Mouse (Mus musculus) adrenal gland, postnatal 25 days (tissue): ENCODE results near the gene Poll. TPM values are rescaled to one million over a fixed set of nuclear protein-coding genes. Genes with fewer than 3 reads are reported as not detected.
"Not testable (repeated sequence)": the region's sequence is repeated elsewhere in the genome, so short reads cannot be mapped to it uniquely, and the experiment has no call there.

ENCODE experiments used
- DNase-seq: peaks from one replicate; pipeline ENCODE4 v3.0.0; 2021; ENCODE audit warnings: mixed read lengths
- total RNA-seq: library from RNA; stranded (reverse); gene quantifications from 2 replicates; pipeline ENCODE4 v1.2.3, GENCODE M21; 2021

Poll gene
- total RNA-seq, 1 experiment from 2014 or later = 15.5 TPM

GRCm38 (mm10) chr19:45577141-45577750 lies 16.9 kb upstream of the Poll start:
- no peak for DNase-seq

DNA sequence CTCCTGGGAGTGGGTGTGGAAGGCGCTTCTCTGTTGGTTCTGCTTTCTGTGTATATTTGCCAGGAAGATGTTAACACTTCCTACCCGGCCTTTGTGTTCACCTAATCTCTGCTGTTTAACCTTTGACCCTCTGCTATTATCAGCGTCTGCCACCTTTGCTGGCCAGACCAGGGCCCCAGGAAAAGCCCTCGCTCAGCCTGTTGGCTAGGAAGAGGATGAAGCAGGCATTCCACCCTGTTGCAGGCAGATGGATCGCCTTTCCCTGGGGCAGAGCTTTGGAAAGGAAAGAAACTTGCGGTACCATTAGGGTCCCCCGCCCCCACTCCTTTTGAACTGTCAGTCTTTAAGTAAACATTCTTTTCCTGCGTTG lies 15.3 kb upstream of the Poll start:
- DNase-seq = no peak

DNA sequence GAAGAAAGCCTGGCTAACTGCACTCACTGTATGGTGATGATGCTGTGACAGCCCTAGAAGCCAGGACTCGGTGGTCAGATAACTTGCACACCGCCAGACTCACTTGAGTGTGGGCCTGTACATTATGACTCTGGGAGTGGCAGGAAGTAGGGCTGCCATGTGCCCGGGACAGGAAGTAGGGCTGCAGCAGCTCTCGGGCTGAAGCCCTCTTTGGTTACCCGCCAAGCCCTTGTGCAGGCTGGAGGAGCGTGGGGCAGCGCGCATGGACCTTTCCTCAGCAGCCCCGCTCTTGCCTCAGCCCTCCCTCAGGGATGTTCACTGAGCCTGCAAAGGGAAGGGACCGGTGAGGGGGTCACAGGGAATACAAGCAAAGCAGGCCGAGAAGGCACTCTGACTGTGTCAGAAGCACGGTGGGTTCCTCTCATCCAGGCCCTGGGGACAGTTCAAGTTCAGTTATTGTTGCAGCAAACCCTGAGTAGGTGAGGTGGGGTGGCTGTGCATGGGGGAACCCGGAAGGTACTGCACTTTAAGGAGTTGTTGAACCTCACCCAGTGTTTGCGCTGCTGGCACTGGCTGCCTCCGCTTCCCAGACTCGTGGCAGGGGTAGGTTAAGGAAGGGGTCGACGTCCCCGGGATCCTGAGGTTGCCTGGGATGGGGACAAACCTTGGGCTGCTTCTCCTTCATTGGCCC lies 14.8 kb upstream of the Poll start:
- no peak for DNase-seq

- no peak for DNase-seq
Measured at GRCm38 (mm10) chr19:45574339-45574898, 14.1 kb upstream of the Poll start.

- DNase-seq = peak; percentile 71
Measured at GRCm38 (mm10) chr19:45573861-45574267, 13.5 kb upstream of the Poll start.

GRCm38 (mm10) chr19:45573033-45573432 lies 12.7 kb upstream of the Poll start:
- DNase-seq = no peak

DNA sequence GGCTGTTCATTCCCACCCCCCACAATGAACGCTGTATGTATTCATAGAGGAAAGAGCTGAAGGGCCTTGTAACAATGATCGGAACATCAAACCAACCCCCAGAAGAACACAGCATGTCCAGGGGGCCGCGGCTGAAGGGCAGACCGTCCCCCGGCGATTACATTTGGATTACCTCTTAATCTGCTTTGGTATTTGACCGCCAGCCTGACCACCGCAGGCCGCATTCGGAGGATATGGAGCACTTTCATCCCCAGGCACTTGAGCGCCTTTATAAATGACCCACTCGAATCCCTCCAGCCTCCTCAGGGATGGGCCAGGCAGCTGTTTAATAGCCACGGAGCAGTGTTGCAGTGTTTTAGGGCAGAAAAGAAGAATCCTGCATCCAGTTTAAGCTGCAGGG lies 7.0 kb upstream of the Poll start:
- no peak for DNase-seq

GRCm38 (mm10) chr19:45565925-45566715 lies 5.8 kb upstream of the Poll start:
- DNase-seq = no peak

DNA sequence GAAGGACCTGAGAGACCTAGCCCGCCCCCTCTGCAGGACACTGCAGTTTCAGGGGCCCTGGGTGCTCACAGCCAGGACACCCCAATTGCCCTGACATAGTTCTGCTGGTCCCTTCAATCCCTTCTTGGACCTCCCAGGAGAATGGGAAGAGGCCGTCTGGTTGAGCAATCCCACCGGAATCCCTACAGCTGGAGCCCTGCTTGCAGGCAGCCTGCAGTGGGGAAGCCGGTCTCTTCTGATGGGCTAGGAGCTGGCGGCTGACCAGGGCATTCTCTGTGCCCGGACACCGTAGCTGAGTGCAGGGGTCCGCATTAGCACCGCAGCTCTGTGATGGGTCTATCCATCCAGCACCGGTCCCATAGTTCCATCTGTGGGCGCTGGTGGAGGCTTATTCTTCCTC lies 6.2 kb downstream of the Poll start:
- DNase-seq = no peak

DNA sequence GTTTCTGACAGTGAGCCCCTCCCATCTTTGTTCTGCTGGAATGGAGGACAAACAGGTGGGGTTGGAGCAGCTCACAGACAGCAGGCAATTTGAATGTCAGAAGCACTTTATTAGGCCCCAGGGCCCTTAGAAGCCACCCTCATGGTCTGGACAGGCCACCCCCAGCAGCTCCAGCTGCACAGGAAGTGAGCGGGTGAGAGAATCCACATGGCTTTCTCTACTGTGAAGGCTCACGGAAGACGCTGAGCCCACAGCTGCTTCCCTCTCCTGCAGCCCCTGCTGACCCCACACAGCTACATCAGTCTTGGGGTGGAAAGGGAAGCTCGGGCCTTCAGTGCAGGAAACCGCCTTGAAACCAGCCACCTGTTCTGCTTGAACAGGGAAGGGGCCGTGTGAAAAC lies 8.1 kb downstream of the Poll start:
- no peak for DNase-seq

GRCm38 (mm10) chr19:45549948-45550347 lies 10.4 kb downstream of the Poll start:
- no peak for DNase-seq

DNA sequence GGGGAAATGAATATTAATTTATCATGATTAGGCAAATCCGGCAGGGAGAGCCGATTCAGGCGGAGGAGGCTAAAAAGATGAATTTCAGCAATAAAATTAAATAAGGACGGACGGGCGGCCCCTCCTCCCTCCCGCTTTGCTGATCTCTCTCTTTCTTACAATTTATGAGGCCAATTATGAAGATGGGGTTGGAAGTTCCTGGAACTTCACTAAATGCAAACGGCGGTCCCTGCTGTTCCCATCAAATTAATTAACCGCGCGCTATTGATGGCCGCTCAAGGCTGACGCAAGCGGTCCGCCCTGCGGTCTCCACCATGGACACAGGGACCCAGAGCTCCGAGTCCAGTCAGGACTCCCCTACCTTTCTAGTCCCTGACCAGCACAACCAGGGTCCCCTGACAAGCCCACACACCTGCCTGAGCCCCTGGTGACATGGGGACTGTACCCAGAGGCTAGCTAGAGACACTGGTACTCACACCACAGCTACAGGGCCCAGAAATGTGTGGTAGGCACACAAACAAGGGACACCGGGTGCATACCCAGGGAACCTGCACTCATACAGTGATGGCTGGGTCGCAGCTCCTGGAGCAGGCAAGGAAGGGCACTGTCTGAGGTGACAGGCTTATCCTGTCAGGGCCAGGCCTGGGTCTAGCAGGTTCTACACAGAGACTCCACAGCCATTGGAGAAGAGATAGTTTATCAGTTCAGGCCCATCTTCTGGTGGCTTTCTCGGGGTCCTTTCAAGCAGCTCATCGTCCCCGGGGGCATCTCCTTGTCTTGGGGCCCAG lies 11.0 kb downstream of the Poll start:
- DNase-seq = no peak

DNA sequence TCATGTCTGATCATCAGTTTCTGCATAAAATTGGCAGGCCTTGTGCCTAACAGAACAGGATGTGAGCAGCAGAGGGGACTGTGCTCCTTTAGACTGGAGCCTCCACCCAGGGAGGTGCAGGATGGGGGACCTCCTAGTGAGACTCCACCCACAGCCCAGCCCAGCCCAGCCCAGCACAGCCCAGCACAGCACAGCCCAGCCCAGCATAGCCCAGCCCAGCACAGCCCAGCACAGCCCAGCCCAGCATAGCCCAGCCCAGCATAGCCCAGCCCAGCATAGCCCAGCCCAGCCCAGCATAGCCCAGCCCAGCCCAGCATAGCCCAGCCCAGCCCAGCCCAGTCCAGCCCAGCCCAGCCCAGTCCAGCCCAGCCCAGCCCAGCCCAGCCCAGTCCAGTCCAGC lies 12.1 kb downstream of the Poll start:
- DNase-seq = not testable (repeated sequence)

- peak; percentile 85 for DNase-seq
Measured at GRCm38 (mm10) chr19:45544925-45545321, 15.4 kb downstream of the Poll start.

GRCm38 (mm10) chr19:45544152-45544924 lies 16.0 kb downstream of the Poll start:
- DNase-seq = peak; percentile 54

DNA sequence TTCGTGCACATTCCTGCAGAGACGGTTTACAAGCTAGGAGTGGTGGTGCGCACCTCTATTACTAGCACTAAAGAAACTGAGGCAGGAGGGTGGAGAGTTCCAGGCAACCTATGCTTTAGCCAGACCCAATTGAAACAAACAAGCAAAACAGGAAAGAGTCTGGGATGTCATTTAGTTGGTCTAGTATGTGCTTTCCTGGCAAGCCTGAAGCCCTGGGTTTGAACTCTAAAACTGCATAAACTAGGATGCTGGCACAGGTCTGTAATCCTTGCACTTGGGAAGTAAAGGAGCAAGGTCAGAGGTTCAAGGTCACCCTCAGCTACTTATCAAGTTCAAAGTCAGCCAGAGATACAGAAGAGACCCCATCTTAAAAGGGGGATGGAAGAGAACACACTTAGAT lies 18.3 kb downstream of the Poll start:
- no peak for DNase-seq

DNA sequence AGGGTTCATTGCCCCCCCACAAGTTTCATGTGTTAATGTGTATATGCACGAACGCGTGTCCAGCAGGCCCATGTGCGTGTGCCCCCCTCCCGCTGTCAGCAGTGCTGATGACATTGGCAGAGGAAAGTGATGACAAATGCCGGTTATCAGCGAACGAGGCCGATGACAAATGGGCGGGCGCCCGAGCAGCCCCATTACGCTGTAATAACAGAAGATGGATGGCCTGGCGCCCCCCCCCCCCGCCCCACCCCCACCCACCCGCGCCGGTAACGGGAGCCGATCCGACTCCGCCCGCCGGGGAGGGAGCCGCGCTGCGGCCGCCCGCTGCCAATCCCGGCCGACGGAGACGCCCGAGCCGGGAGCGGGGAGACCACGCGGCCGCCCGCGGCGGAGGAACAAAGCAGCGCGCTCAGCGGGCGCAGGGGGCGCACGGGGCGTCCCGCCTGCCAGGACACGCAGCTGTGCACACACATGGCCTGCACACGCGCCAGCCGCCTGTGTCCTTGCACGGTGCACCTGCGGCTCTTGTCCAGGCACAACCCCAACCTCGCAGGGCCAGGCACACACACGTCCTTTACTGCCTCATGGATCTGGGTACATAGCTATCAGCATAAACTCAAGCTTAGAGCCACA lies 18.8 kb downstream of the Poll start:
- peak; percentile 52 for DNase-seq

DNA sequence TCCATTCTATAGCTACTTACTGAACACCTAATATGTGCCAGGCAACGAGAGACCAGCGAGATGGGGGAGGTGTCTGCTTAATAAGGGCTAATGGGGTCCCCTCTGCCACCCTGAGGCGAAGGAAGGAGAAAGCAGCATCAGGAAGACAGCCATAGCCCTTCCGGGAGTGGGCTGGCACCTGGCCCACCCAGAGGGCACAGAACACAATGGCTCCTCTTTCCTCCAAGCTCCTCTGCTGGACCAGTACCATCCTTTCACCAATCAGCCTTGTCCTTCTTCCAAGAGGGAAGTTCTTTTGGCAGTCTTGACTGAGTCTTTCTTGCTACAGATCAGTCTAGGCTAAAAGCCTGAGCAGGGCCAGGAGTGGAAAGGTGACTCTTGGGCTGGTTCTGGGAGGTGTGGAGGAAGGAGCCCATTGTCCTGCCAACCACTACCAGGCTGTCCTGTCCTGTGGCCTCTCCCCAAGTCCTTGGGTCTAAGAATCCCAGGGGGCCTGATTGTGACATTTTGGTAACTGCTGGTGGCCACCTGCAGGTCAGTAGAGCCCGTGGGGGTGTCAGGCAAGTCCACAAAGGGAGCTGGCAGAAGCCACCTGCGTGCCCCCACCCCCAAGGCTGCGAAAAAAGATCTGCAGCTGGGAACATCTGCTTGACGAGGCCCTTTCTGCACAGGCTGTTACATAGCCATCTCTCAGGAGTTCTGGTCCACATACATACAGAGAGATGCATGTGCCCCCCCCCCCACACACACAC lies 19.5 kb downstream of the Poll start:
- no peak for DNase-seq

DNA sequence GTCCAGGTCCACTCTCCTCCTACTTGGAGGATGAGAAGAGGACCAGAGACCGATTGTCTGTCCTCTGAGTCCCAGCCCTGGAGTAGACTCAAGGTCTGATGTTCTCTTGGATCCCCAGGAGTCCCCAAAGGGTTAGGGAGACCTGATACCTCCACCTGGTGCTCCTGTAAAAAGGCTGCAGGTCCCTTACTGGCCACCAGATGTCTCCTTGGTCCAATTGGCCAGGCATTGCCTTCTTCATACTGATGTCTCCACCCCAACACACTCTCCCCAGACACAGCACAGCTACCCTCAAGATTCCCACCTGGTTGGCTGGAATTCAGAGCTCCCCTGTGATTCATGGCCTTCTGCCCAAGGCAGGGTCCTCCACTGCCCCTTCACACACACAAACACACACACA lies 22.8 kb downstream of the Poll start:
- DNase-seq = peak; percentile 52

GRCm38 (mm10) chr19:45535929-45536328 lies 24.4 kb downstream of the Poll start:
- no peak for DNase-seq
